Comparison of ENCODE assay signal across 8 mouse cellular contexts in the genomic region with DNA sequence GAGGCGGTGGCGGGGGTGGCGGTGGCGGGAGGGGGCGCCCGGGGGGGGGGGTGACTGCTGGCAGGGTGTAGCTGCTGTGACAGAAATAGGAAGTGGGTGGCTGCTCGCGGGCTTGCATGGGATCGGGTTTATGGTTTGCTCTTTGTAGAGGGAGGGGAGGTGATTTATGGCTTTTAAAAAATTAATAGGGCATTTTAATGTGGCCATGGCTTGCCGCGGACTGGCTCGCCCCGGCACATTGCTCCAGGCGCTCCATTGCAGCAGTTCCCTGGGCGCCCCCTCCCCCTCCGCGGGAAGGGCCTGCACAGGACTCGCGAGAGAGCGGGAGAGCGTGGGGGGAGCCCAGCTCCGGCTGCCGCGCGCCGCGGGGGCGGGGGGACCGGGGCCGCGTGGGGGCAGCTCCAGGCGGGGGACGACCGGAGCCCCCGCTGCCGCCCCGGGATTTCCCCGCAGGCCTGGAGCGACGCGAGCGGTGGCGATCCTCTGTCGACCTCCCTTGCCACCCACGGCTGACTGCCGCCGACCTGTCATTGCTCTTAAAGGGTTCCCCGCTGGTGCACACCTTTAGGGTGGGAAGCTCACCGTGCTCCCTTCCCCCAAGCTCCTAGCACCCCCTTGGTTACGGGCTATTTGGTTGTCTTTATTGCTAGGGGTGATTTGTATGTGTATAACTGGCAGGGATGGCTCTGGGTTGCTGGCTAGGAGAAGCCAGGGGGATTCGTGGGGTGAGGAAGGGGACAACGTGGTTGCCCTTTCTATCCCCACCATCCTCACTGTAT. TPM values are rescaled to one million over a fixed set of nuclear protein-coding genes. Genes with fewer than 3 reads are reported as not detected.
A peak's percentile ranks its signal among the peaks of the same experiment; 100 is the strongest.
DNase-seq lines count a peak whose midpoint lies in the region; ATAC-seq lines count a peak whose summit lies in the region.

No protein-coding gene starts in this region.

- H3K27me3 ChIP-seq in embryonic facial prominence, embryonic 10.5 days (replicated peaks; ENCODE audit: low read depth, poor library complexity, severe bottlenecking), result no peaks in the 10 kb centered on the region
- H3K27me3 ChIP-seq in heart, embryonic 10.5 days (ENCODE audit: insufficient read depth, poor library complexity, severe bottlenecking), result no peaks in the 10 kb centered on the region
- no peaks in the 10 kb centered on the region for H3K27me3 ChIP-seq in kidney, embryonic 14.5 days (ENCODE audit: control insufficient read depth, insufficient read depth, low read length)
- no peaks in the 10 kb centered on the region for H3K27me3 ChIP-seq in splenic B cell, adult 2 months (ENCODE audit: control insufficient read depth, insufficient read depth, low read length, poor library complexity, severe bottlenecking)

- DNase-seq in layer of hippocampus, adult 11-12 months (ENCODE audit: low spot score), result peak; percentile 81
- no peak for DNase-seq in layer of hippocampus, adult 9-10 months (ENCODE audit: low spot score)
- DNase-seq in embryonic facial prominence, embryonic 10.5 days (ENCODE audit: low spot score), result peak; percentile 84
- peak; percentile 85 for DNase-seq in heart, embryonic 10.5 days (ENCODE audit: low spot score)
- peak; percentile 66 for DNase-seq in liver
- DNase-seq in splenic B cell, adult 2 months (ENCODE audit: low read depth, low spot score), result peak; percentile 75

- peak overlapping the region; percentile 92 for H3K4me3 ChIP-seq in embryonic facial prominence, embryonic 10.5 days
- peak overlapping the region; percentile 91 for H3K4me3 ChIP-seq in heart, embryonic 10.5 days
- H3K4me3 ChIP-seq in kidney, embryonic 14.5 days (ENCODE audit: low read length), result peak overlapping the region; percentile 88

- H3K4me2 ChIP-seq in kidney, embryonic 14.5 days (replicated peaks; ENCODE audit: low read depth, low read length), result peak overlapping the region; percentile 72

- ATAC-seq in kidney, embryonic 14.5 days (ENCODE audit: low FRiP score, low TSS enrichment), result peak; percentile 62
- peak; percentile 15; the same call in 1 of the 2 replicates for ATAC-seq in monocyte, adult 5-6 weeks (replicated peaks; ENCODE audit: insufficient number of reproducible peaks, low FRiP score, low TSS enrichment, poor library complexity, severe bottlenecking)

- no peaks in the 10 kb centered on the region for H3K9me3 ChIP-seq in embryonic facial prominence, embryonic 10.5 days
- no peaks in the 10 kb centered on the region for H3K9me3 ChIP-seq in heart, embryonic 10.5 days
- H3K9me3 ChIP-seq in kidney, embryonic 14.5 days (ENCODE audit: control insufficient read depth, low read length), result no peaks in the 10 kb centered on the region

- H3K4me1 ChIP-seq in embryonic facial prominence, embryonic 10.5 days, result peaks cover 27% of the 10 kb centered on the region
- H3K4me1 ChIP-seq in heart, embryonic 10.5 days, result peaks cover 24% of the 10 kb centered on the region
- H3K4me1 ChIP-seq in kidney, embryonic 14.5 days (ENCODE audit: control insufficient read depth, insufficient read depth, low read length), result peaks cover 3% of the 10 kb centered on the region

- under 1% methylated on average over 50 of the region's 52 CpGs for WGBS in embryonic facial prominence, embryonic 10.5 days
- under 1% methylated on average over 47 of the region's 52 CpGs for WGBS in heart, embryonic 10.5 days
- 2% methylated on average over 32 of the region's 52 CpGs for WGBS in kidney, embryonic 14.5 days

- H3K36me3 ChIP-seq in embryonic facial prominence, embryonic 10.5 days (replicated peaks), result no peaks in the 10 kb centered on the region
- H3K36me3 ChIP-seq in heart, embryonic 10.5 days, result no peaks in the 10 kb centered on the region
- H3K36me3 ChIP-seq in kidney, embryonic 14.5 days (ENCODE audit: control insufficient read depth, insufficient read depth, low read length), result no peaks in the 10 kb centered on the region
- peaks cover 2% of the 10 kb centered on the region; the same call in 1 of the 2 replicates for H3K36me3 ChIP-seq in splenic B cell, adult 2 months (ENCODE audit: control insufficient read depth, insufficient read depth, low read length, poor library complexity, severe bottlenecking)

- H3K27ac ChIP-seq in embryonic facial prominence, embryonic 10.5 days (replicated peaks), result peak overlapping the region; percentile 92
- H3K27ac ChIP-seq in heart, embryonic 10.5 days, result peak overlapping the region; percentile 92
- H3K27ac ChIP-seq in kidney, embryonic 14.5 days (ENCODE audit: low read depth, low read length), result peak overlapping the region; percentile 92

- H3K9ac ChIP-seq in kidney, embryonic 14.5 days (ENCODE audit: low read depth, low read length), result peak overlapping the region; percentile 89

RNA-seq across cellular contexts. Expression of gene Ppp3ca, which starts 1.4 kb away (rescaled TPM):
- 27.9 and 32.2 TPM in 2 replicates for polyA plus RNA-seq in embryonic facial prominence, embryonic 10.5 days (2016; fragmentation: Nextera tagmentation; extraction: Ambion mirVana)
- polyA plus RNA-seq in heart, embryonic 10.5 days (2016; fragmentation: Nextera tagmentation; extraction: Ambion mirVana), result 45.5 and 53.9 TPM in 2 replicates
- 61.1 and 76.7 TPM in 2 replicates for polyA plus RNA-seq in kidney, embryonic 14.5 days (2014; fragmentation: Nextera tagmentation; extraction: Ambion mirVana)
- 87.7 to 108 TPM (median 93.6 TPM) in 3 replicates for total RNA-seq in monocyte, adult 5-6 weeks (2017)
